Mouse (Mus musculus) E14TG2a.4 (cell line): ENCODE measurements at regions not wholly inside any gene's neighbourhood (a gene's known extent, or its start where the extent isn't known, plus 50 kb on each side); places are given as distances from the start of the nearest gene placed in this dataset.
"Not testable (repeated sequence)": the region's sequence is repeated elsewhere in the genome, so short reads cannot be mapped to it uniquely, and the experiment has no call there.

Source experiments
- CTCF ChIP-seq: conservative IDR thresholded peaks from 2 replicates; pipeline ENCODE4 v1.5.1; 2014; ENCODE audit warnings: low read length
- NANOG ChIP-seq: IDR thresholded peaks from 2 replicates; pipeline ENCODE4 v1.6.1; 2014; ENCODE audit warnings: borderline replicate concordance, low read length, mixed read lengths

DNA sequence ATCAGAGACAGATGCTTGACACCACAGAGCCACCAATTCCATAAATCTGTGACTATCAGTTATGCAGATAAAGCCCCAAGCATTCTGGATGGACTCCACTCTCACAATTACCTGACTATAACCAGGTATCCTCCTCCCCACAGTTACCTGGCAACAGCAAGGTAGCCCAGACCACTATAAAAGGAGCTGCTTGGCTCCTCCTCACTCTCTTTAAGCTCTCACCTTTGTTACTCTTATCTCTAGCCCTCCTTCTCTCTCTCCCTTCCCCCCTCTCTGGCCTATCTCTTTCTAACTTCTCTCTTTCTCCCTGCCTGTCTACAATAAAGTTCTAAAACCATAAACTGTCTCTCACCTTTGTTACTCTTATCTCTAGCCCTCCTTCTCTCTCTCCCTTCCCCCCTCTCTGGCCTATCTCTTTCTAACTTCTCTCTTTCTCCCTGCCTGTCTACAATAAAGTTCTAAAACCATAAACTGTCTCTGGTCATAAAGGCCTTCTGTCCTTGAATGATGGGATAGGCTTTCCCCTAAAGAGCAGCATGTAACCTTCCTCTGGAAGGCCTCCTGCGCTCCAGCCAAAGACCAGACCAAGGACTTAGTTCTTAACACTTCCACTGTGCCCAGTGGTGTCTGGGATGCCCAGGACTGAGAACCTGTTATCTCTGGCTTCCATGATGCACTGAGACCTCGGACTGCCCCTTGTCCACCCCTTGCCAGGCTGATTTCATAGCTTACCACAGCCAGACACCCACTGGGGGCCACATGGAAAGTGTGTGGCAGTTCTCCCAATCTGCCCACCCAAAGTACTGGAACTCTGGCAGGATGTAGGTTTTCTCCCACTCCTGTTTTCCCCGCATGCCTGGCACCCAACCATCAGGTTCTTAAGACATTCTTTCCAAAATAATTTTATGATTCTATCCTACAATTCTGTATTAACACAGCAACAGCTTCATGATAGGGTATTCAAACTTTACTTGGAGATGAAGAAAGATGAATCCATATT lies 3279.2 kb upstream of the A830018L16Rik start:
- not testable (repeated sequence) for TF ChIP-seq CTCF, NANOG
